Mouse (Mus musculus) limb, embryonic 10.5 days (tissue): ENCODE data around the gene Cyp4f13. TPM values are rescaled to one million over a fixed set of nuclear protein-coding genes. Genes with fewer than 3 reads are reported as not detected.
A peak's percentile ranks its signal among the peaks of the same experiment; 100 is the strongest.

Experiments used
- DNase-seq: peaks from one replicate; pipeline ENCODE4 v3.0.0-alpha.2; 2017; ENCODE audit warnings: low spot score
- H3K27ac ChIP-seq: fragments of 300-500 bp; sonication (generic); 2 replicates; pipeline ENCODE4 v1.5.1; 2016; ENCODE audit warnings: mild to moderate bottlenecking
- H3K27me3 ChIP-seq: fragments of 300-500 bp; sonication (generic); 2 replicates; pipeline ENCODE4 v1.6.1; 2016; ENCODE audit warnings: low read depth, mild to moderate bottlenecking; ENCODE audit not compliant: poor library complexity, severe bottlenecking
- H3K36me3 ChIP-seq: fragments of 300-500 bp; sonication (generic); 2 replicates; pipeline ENCODE4 v1.6.1; 2016; ENCODE audit warnings: mild to moderate bottlenecking, moderate library complexity
- H3K4me1 ChIP-seq: fragments of 300-500 bp; sonication (generic); 2 replicates; pipeline ENCODE4 v1.6.1; 2016
- H3K4me3 ChIP-seq: fragments of 300-500 bp; sonication (generic); 2 replicates; pipeline ENCODE4 v1.5.1; 2016; ENCODE audit warnings: mild to moderate bottlenecking, moderate library complexity
- H3K9me3 ChIP-seq: fragments of 300-500 bp; sonication (generic); replicated peaks from 2 replicates; pipeline ENCODE4 v1.6.1; 2016; ENCODE audit warnings: mild to moderate bottlenecking
- WGBS: fragments of 180-500 bp; shearing (Covaris S2); methylation state at CpG from one replicate; pipeline ENCODE4 v1.1.7; 2016; 5-methylcytosine and 5-hydroxymethylcytosine counted together
- polyA plus RNA-seq: library from polyadenylated mRNA; unstranded; fragments of >200 nt; fragmentation: Nextera tagmentation; extraction: Ambion mirVana; gene quantifications from 2 replicates; pipeline ENCODE4 v1.2.1, GENCODE M21; 2016

Gene Cyp4f13
- polyA plus RNA-seq, 1 experiment from 2014 or later = 2.6 TPM

DNA sequence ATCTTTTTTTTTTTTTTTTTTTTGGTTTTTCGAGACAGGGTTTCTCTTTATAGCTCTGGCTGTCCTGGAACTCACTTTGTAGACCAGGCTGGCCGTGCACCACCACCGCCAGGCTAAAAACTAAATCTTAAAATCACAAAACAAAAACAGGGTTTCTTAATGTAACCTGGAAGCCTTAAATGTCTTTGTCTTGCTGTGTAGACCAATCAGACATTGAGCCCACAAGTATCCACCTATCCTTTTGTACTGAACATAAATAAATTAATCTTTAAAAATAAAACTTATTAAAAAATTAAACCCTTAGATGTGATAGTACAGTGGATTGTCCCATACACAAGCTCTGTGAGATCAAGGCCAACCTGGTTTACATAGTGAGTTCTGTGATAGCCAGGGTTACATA, 53.3 kb downstream of the Cyp4f13 start:
- Histone ChIP-seq H3K4me1 (peaks cover 11% of the 10 kb centered on the region), H3K4me3 (no peak overlapping the region), H3K27ac (no peak overlapping the region), H3K9me3 (no peaks in the 10 kb centered on the region), H3K36me3 (0 out of 2 replicates have a peak, but pooled peaks cover 5% of the 10 kb centered on the region), H3K27me3 (no peaks in the 10 kb centered on the region)
- 91% methylated on average over 3 of the region's 3 CpGs for WGBS
- DNase-seq = no peak

DNA sequence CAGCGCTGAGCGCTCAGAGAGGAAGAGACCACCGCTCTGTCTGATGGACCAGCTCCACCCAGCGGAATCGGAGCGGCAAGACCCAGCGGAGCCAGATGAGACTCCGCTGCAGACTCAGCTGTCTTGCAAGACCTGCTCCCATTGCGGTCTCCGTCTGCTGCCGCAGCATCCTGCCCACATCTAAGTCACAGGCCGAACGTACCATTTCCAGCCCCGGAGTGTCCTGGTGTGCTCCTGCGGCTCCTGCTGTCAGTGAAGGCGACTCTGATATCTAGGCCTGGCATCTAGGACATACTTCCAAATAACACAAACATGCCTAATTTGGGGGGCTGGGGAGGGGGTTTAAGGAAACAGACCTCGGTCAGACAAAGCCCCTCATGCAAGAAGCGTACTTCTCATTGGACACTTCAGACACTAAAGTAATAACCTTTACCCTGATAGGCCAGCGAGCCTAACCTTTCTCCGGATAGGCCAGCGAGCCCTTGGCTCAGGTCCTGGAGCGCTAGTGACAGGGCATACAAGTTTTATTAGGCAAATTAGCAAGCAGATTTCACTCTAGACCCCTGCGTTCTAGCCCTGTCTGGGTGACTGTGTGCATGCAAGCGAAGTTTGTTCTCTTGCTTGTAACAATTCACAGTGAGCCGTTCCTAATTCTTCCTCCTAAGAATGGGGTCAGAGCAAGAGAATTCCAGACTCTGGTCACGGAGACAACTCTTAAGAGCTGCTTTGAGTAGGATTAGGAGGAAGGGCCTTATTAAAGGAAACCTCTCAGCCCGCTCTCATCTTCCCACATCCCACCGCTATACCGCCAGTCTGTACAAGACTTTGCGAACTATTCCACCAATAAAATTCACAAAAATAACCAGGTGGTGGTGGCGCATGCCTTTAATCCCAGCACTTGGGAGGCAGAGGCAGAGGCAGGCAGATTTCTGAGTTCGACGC, 55.7 kb downstream of the Cyp4f13 start, which contains the start of gene Zfp870:
Gene Zfp870, minus strand, starts transcription at position 404 of the 942 bp plus-strand sequence.
- H3K9me3 ChIP-seq = no peaks in the 10 kb centered on the region
- WGBS = 13% methylated on average over 33 of the region's 33 CpGs
- peaks cover 11% of the 10 kb centered on the region for H3K4me1 ChIP-seq
- peak within 1 kb of the TSS; percentile 84 for H3K4me3 ChIP-seq
- no peaks in the 10 kb centered on the region for H3K27me3 ChIP-seq
- peaks cover 16% of the 10 kb centered on the region for H3K36me3 ChIP-seq
- DNase-seq = peak; percentile 82
- H3K27ac ChIP-seq = peak within 1 kb of the TSS; percentile 89

DNA sequence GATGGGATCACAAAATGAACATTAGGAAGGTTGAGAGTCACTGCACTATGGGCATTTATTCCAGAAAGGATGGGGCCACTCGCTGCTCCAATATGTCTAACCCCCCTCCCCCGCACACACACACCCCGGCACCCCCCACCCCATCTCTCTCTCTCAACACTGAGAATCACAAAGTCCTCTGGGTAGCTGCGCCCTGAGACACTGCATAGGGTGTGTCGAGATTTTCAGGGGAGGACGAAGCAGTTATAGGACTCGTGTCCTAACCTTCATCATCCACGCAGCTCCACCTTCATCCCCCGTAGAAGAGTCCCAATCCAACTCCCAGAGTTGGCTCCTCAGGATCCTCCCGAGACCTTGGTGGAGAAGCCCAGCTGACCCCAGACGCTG, 56.4 kb downstream of the Cyp4f13 start:
- H3K27ac ChIP-seq = peak overlapping the region; percentile 89
- no peak for DNase-seq
- no peaks in the 10 kb centered on the region for H3K9me3 ChIP-seq
- WGBS = 3% methylated on average over 11 of the region's 11 CpGs
- H3K27me3 ChIP-seq = no peaks in the 10 kb centered on the region
- peaks cover 11% of the 10 kb centered on the region for H3K4me1 ChIP-seq
- H3K36me3 ChIP-seq = peaks cover 19% of the 10 kb centered on the region
- peak overlapping the region; percentile 84 for H3K4me3 ChIP-seq

DNA sequence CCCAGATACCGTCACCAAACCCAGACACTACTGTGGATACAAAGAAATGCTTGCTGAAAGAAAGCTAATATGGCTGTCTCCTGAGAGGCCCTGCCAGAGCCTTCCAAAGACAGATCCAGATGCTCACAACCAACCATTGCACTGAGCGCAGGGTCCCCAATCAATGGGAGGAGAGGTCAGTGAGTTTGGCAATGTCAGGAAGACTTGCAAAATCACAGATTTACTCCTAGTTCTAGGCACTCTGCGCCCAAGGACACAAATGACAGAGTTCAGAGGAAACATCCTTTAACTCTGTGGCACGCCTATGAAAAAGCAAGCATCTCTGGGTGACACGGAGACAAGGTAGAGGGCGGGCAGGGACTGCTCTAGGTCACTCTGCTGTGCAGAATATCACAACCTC, 57.6 kb downstream of the Cyp4f13 start:
- Histone ChIP-seq H3K27ac (no peak overlapping the region), H3K27me3 (no peaks in the 10 kb centered on the region), H3K9me3 (no peaks in the 10 kb centered on the region), H3K36me3 (peaks cover 31% of the 10 kb centered on the region), H3K4me3 (no peak overlapping the region), H3K4me1 (peaks cover 11% of the 10 kb centered on the region)
- 95% methylated on average over 6 of the region's 6 CpGs for WGBS
- DNase-seq = no peak

DNA sequence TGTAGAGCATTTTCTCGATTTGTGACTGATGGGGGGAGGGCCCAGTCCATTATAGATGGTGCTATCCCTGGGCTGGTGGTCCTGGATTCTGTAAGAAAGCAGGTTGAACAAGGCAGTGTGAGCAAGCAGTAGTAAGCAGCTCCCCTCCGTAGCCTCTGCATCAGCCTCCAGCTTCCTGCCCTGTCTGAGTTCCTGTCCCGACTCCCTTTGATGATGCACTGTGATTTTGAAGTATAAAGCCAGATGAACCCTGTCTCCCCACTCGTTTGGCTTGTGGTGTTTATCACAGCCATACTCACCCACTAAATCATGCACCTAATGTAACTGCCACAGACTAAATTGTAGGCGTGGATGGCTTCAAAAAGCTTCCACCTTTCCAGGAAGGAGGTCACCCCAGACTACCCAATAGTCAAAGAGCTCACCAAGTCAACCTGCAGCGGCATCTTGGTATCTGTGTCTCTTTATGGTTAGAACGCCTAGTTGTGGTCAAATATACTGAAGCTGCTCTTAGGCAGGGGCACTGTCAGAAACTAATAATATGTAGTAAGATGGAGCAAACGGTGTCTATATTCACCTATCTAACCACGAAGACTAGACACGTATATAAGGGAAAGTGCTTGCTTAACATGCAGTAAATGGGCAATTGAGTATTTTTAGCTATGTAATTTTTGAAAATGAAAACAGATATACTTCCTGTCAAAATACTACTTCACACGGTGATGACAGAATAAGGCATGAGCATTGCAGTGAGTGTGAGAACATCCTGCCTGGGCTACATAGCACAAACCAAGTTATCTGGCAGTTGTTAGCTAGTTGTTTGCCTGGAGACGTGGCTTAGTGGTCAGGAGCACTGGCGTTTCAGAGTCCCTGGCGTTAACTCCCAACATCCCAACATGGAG, 66.6 kb downstream of the Cyp4f13 start:
- DNase-seq = no peak
- 94% methylated on average over 14 of the region's 14 CpGs for WGBS
- Histone ChIP-seq H3K4me3 (no peak overlapping the region), H3K27ac (no peak overlapping the region), H3K27me3 (0 out of 2 replicates have a peak, but pooled peaks cover 11% of the 10 kb centered on the region), H3K4me1 (peaks cover 10% of the 10 kb centered on the region), H3K36me3 (peaks cover 65% of the 10 kb centered on the region), H3K9me3 (no peaks in the 10 kb centered on the region)

DNA sequence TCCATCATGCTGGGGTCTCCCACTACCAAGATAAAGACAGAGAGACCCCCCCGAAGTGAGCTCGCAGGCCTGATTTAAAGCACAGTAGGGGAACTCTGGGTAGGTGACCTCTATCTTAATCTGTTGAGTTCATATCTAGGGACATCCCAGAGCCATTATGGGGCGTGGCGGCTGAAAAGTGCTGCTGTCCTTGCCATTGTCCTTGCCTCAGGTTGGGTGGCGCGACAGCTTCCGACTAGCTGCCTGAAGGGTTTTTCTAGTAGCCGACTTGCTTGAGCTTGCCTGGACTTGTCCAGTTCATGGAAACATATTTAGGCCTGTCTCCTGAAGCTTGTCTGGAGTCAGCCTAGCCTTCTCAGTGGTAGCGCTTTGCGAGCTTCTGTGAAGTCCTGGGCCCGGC, 68.4 kb downstream of the Cyp4f13 start:
- no peak for DNase-seq
- Histone ChIP-seq H3K4me1 (peaks cover 10% of the 10 kb centered on the region), H3K36me3 (peaks cover 47% of the 10 kb centered on the region), H3K9me3 (no peaks in the 10 kb centered on the region), H3K4me3 (no peak overlapping the region), H3K27ac (no peak overlapping the region), H3K27me3 (0 out of 2 replicates have a peak, but pooled peaks cover 11% of the 10 kb centered on the region)
- 93% methylated on average over 11 of the region's 11 CpGs for WGBS

DNA sequence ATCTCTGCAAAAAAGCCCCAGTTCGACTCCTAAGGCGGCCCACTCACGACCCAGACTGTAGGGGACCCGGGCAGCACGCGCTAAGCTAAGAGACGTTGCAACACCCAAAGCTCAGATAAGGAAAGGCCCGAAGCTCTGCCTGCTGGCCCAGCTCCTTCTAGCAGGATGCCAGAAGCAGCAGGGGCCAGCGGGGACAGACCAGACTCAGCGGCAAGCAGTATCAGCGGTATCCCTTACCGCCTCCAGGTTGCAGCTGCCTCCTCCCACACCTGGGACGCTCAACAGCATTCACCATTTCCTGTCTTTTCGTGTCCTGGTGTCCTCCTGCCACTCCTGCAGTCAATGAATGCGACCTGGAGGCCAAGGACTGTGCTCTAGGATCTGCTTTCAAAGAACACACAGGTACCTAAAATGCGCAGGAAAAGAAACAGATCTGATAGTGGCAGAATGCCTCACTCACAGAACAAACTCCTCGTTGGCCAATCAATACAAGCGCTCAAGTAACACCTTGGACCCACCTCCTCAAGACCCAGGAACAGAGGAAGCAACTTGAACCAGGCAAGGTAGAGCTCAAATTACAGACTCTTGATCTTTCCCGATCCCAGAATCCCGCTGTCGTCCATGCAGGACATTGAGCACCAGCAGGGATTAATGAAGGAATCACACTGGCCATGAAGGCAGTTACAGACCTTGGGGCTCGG, 69.6 kb downstream of the Cyp4f13 start:
- peak overlapping the region; percentile 40 for H3K4me3 ChIP-seq
- no peaks in the 10 kb centered on the region for H3K9me3 ChIP-seq
- H3K4me1 ChIP-seq = peaks cover 10% of the 10 kb centered on the region
- 0 out of 2 replicates have a peak, but pooled peaks cover 11% of the 10 kb centered on the region for H3K27me3 ChIP-seq
- H3K36me3 ChIP-seq = peaks cover 35% of the 10 kb centered on the region
- DNase-seq = peak; percentile 41
- H3K27ac ChIP-seq = peak overlapping the region; percentile 58; the same call in 1 of the 2 replicates
- WGBS = 7% methylated on average over 22 of the region's 22 CpGs

Other genes with a start within 250 kb of the Cyp4f13 start
- 36.7 and 46.7 TPM in 2 replicates for gene Zfp871, start 159.1 kb downstream of the Cyp4f13 start, polyA plus RNA-seq
- gene Zfp811, start 137.5 kb downstream of the Cyp4f13 start, polyA plus RNA-seq = 2.8 and 4.4 TPM in 2 replicates
- gene Zfp799, start 117.1 kb downstream of the Cyp4f13 start, polyA plus RNA-seq = 10.2 and 18.4 TPM in 2 replicates
- 6.5 and 7.6 TPM in 2 replicates for gene Zfp870, start 55.8 kb downstream of the Cyp4f13 start, polyA plus RNA-seq
- gene Cyp4f14, start 30.1 kb downstream of the Cyp4f13 start, polyA plus RNA-seq = not detected in 2 replicates
- 12.2 and 13.7 TPM in 2 replicates for gene Zfp472, start 18.4 kb upstream of the Cyp4f13 start, polyA plus RNA-seq
- 10.4 and 13.8 TPM in 2 replicates for gene Zfp952, start 45.7 kb upstream of the Cyp4f13 start, polyA plus RNA-seq
- gene Zfp763, start 86.0 kb upstream of the Cyp4f13 start, polyA plus RNA-seq = 11.7 and 15.4 TPM in 2 replicates
- not detected in 2 replicates for gene 4921501E09Rik, start 120.7 kb upstream of the Cyp4f13 start, polyA plus RNA-seq
- 5.9 and 8.6 TPM in 2 replicates for gene Zfp563, start 141.9 kb upstream of the Cyp4f13 start, polyA plus RNA-seq
- 0.11 TPM in 1 of 2 replicates, not detected in the other for gene Morc2b, start 192.3 kb upstream of the Cyp4f13 start, polyA plus RNA-seq
- not detected in 2 replicates for gene Olfr55, start 221.0 kb upstream of the Cyp4f13 start, polyA plus RNA-seq
- not detected in 2 replicates for gene Olfr239, start 243.9 kb upstream of the Cyp4f13 start, polyA plus RNA-seq